Mouse (Mus musculus) liver, adult 2 months (tissue): ENCODE results near the gene 4921539E11Rik. TPM values are rescaled to one million over a fixed set of nuclear protein-coding genes. Genes with fewer than 3 reads are reported as not detected.
A peak's percentile ranks its signal among the peaks of the same experiment; 100 is the strongest.

Source experiments
- DNase-seq: peaks from one replicate; pipeline ENCODE4 v3.0.0-alpha.2; 2011; ENCODE audit warnings: low read depth, low spot score; ENCODE audit errors: extremely low read depth
- H3K27ac ChIP-seq: fragments of 200-500 bp; replicated peaks from 2 replicates; pipeline ENCODE4 v1.5.1; 2012; ENCODE audit warnings: low read depth, mild to moderate bottlenecking, control low read depth, inconsistent platforms, low read length; ENCODE audit not compliant: insufficient read depth
- H3K27me3 ChIP-seq: fragments of 200-500 bp; 2 replicates; pipeline ENCODE4 v1.6.1; 2012; ENCODE audit warnings: mild to moderate bottlenecking, moderate library complexity, low read length, inconsistent platforms; ENCODE audit not compliant: control insufficient read depth, insufficient read depth
- H3K36me3 ChIP-seq: fragments of 200-500 bp; 2 replicates; pipeline ENCODE4 v1.6.1; 2012; ENCODE audit warnings: low read length, inconsistent platforms; ENCODE audit not compliant: control insufficient read depth, insufficient read depth
- H3K4me1 ChIP-seq: fragments of 200-500 bp; 2 replicates; pipeline ENCODE4 v1.6.1; 2011; ENCODE audit warnings: low read length; ENCODE audit not compliant: control insufficient read depth, insufficient read depth
- H3K4me3 ChIP-seq: fragments of 200-500 bp; 2 replicates; pipeline ENCODE4 v1.5.1; 2011; ENCODE audit warnings: low read depth, mild to moderate bottlenecking, control low read depth, low read length, moderate library complexity; ENCODE audit not compliant: insufficient read depth
- H3K79me2 ChIP-seq: fragments of 200-500 bp; 2 replicates; pipeline ENCODE4 v1.6.1; 2012; ENCODE audit warnings: inconsistent platforms, mild to moderate bottlenecking, low read length, moderate library complexity; ENCODE audit not compliant: control insufficient read depth, insufficient read depth
- H3K9ac ChIP-seq: fragments of 200-500 bp; 2 replicates; pipeline ENCODE4 v1.6.1; 2012; ENCODE audit warnings: low read depth, mild to moderate bottlenecking, control low read depth, inconsistent platforms, low read length
- CTCF ChIP-seq: fragments of 200-500 bp; IDR thresholded peaks from 2 replicates; pipeline ENCODE4 v1.5.1; 2011; ENCODE audit warnings: low read depth, low read length, control low read depth
- POLR2A ChIP-seq: fragments of 200-500 bp; IDR thresholded peaks from 2 replicates; pipeline ENCODE4 v1.6.1; 2011; ENCODE audit warnings: low read length, control low read depth; ENCODE audit not compliant: insufficient read depth; ENCODE audit errors: extremely low read depth
- WGBS: fragments of 180-500 bp; shearing (Covaris S2); methylation state at CpG from one replicate; pipeline ENCODE4 v1.1.7; 2018; 5-methylcytosine and 5-hydroxymethylcytosine counted together
- polyA plus RNA-seq: library from polyadenylated mRNA; depleted of rRNA; stranded (reverse); fragments of >200 nt; gene quantifications from 2 replicates; pipeline ENCODE4 v1.2.3, GENCODE M21; 2012
- total RNA-seq: library from RNA; depleted of rRNA; stranded (reverse); fragments of >200 nt; gene quantifications from 2 replicates; pipeline ENCODE4 v1.2.3, GENCODE M21; 2014

4921539E11Rik gene
- total and polyA plus RNA-seq, 2 experiments: not detected

- no peak overlapping the region for H3K4me3 ChIP-seq
- H3K79me2 ChIP-seq: no peaks in the 10 kb centered on the region
- no peaks in the 10 kb centered on the region for H3K27me3 ChIP-seq
- H3K9ac ChIP-seq: no peak overlapping the region
- TF ChIP-seq CTCF (no peak), POLR2A (no peak)
- no peak for DNase-seq
- H3K4me1 ChIP-seq: no peaks in the 10 kb centered on the region
- no peak overlapping the region for H3K27ac ChIP-seq
- no peaks in the 10 kb centered on the region for H3K36me3 ChIP-seq
- WGBS: 75% methylated on average over 4 of the region's 4 CpGs
These were observed 36.8 kb downstream of the 4921539E11Rik start for GRCm38 (mm10) chr4:103253846-103254245.

GRCm38 (mm10) chr4:103249436-103250085 is 41.1 kb downstream of the 4921539E11Rik start:
- no peak overlapping the region for H3K9ac ChIP-seq
- no peaks in the 10 kb centered on the region for H3K36me3 ChIP-seq
- no peaks in the 10 kb centered on the region for H3K4me1 ChIP-seq
- no peaks in the 10 kb centered on the region for H3K27me3 ChIP-seq
- 16% methylated on average over 6 of the region's 6 CpGs for WGBS
- H3K4me3 ChIP-seq: peak overlapping the region; percentile 25; the same call in 1 of the 2 replicates
- H3K27ac ChIP-seq: peak overlapping the region; percentile 73
- peak; percentile 94 for DNase-seq
- TF ChIP-seq POLR2A (no peak), CTCF (no peak)
- no peaks in the 10 kb centered on the region for H3K79me2 ChIP-seq

- Histone ChIP-seq H3K4me3 (no peak overlapping the region), H3K79me2 (no peaks in the 10 kb centered on the region), H3K9ac (no peak overlapping the region), H3K4me1 (no peaks in the 10 kb centered on the region), H3K27ac (no peak overlapping the region), H3K36me3 (no peaks in the 10 kb centered on the region), H3K27me3 (no peaks in the 10 kb centered on the region)
- TF ChIP-seq CTCF (no peak), POLR2A (no peak)
- peak; percentile 50 for DNase-seq
- 39% methylated on average over 2 of the region's 2 CpGs for WGBS
These were observed 42.9 kb downstream of the 4921539E11Rik start for GRCm38 (mm10) chr4:103247813-103248212.

- 92% methylated on average over 3 of the region's 3 CpGs for WGBS
- H3K36me3 ChIP-seq: no peaks in the 10 kb centered on the region
- H3K4me3 ChIP-seq: no peak overlapping the region
- DNase-seq: peak; percentile 22
- H3K4me1 ChIP-seq: no peaks in the 10 kb centered on the region
- no peaks in the 10 kb centered on the region for H3K27me3 ChIP-seq
- no peak overlapping the region for H3K27ac ChIP-seq
- no peak overlapping the region for H3K9ac ChIP-seq
- no peak for TF ChIP-seq CTCF
- TF ChIP-seq POLR2A: no peak
- no peaks in the 10 kb centered on the region for H3K79me2 ChIP-seq
These were observed 43.4 kb downstream of the 4921539E11Rik start for GRCm38 (mm10) chr4:103247249-103247648.

GRCm38 (mm10) chr4:103232156-103232555 is 58.5 kb downstream of the 4921539E11Rik start:
- no peaks in the 10 kb centered on the region for H3K36me3 ChIP-seq
- H3K4me1 ChIP-seq: no peaks in the 10 kb centered on the region
- TF ChIP-seq POLR2A: no peak
- no peak for TF ChIP-seq CTCF
- H3K9ac ChIP-seq: no peak overlapping the region
- H3K27ac ChIP-seq: no peak overlapping the region
- H3K4me3 ChIP-seq: no peak overlapping the region
- no peaks in the 10 kb centered on the region for H3K27me3 ChIP-seq
- peak; percentile 79 for DNase-seq
- H3K79me2 ChIP-seq: no peaks in the 10 kb centered on the region
- WGBS: 27% methylated on average over 2 of the region's 2 CpGs

GRCm38 (mm10) chr4:103222854-103223253 is 67.8 kb downstream of the 4921539E11Rik start:
- no peaks in the 10 kb centered on the region for H3K4me1 ChIP-seq
- H3K27me3 ChIP-seq: no peaks in the 10 kb centered on the region
- no peak overlapping the region for H3K27ac ChIP-seq
- no peaks in the 10 kb centered on the region for H3K36me3 ChIP-seq
- TF ChIP-seq POLR2A (no peak), CTCF (no peak)
- 30% methylated on average over 9 of the region's 9 CpGs for WGBS
- no peak overlapping the region for H3K9ac ChIP-seq
- DNase-seq: no peak
- H3K4me3 ChIP-seq: no peak overlapping the region
- H3K79me2 ChIP-seq: no peaks in the 10 kb centered on the region
